Mouse (Mus musculus): ENCODE data around the gene Cyren. TPM values are rescaled to one million over a fixed set of nuclear protein-coding genes. Genes with fewer than 3 reads are reported as not detected.

Cyren gene
- polyA plus RNA-seq, 1 experiment: 7.9 TPM

GRCm38 (mm10) chr6:34919956-34920355 is 42.1 kb upstream of the Cyren start, which contains the start of gene Stra8:
Stra8 (plus strand) TSS chr6:34920163.
- no peak within 1 kb of the TSS for H3K4me3 ChIP-seq (ENCODE audit: insufficient read depth, poor library complexity, severe bottlenecking)
- H3K79me2 ChIP-seq (ENCODE audit: control insufficient read depth, insufficient read depth): no peaks in the 10 kb centered on the region

GRCm38 (mm10) chr6:34919146-34919545 is 41.3 kb upstream of the Cyren start:
- TF ChIP-seq USF1 (IDR thresholded peaks at IDR 0.05; ENCODE audit: low read depth): no peak
- no peak for TF ChIP-seq CTCF (IDR thresholded peaks at IDR 0.05; ENCODE audit: control insufficient read depth, insufficient read depth, insufficient read length)
- no peak for TF ChIP-seq FOSL1 (IDR thresholded peaks at IDR 0.05; ENCODE audit: insufficient read depth, low read length, poor library complexity, severe bottlenecking)
- no peak for TF ChIP-seq CEBPB (IDR thresholded peaks at IDR 0.05; ENCODE audit: low read depth)
- no peak for TF ChIP-seq MYOG (IDR thresholded peaks at IDR 0.05; ENCODE audit: control insufficient read depth, extremely low read depth, insufficient read length)
- no peak for TF ChIP-seq MYOD1 (IDR thresholded peaks at IDR 0.05; ENCODE audit: control insufficient read depth, insufficient read length, low read depth)

More at GRCm38 (mm10) chr6:34919956-34920355, 42.1 kb upstream of the Cyren start, which contains the start of gene Stra8:
- Histone ChIP-seq H3K79me3 (ENCODE audit: low read depth) (no peaks in the 10 kb centered on the region), H3K36me3 (ENCODE audit: control insufficient read depth, insufficient read depth) (no peaks in the 10 kb centered on the region), H3ac (ENCODE audit: control insufficient read depth, insufficient read length, low read depth) (no peak within 1 kb of the TSS), H3K27me3 (ENCODE audit: control insufficient read depth, insufficient read depth, insufficient read length) (no peaks in the 10 kb centered on the region)
- TF ChIP-seq CEBPB (IDR thresholded peaks at IDR 0.05; ENCODE audit: low read depth) (no peak), MAX (IDR thresholded peaks at IDR 0.05) (no peak), CTCF (IDR thresholded peaks at IDR 0.05; ENCODE audit: control insufficient read depth, insufficient read depth, insufficient read length) (no peak), MYOG (IDR thresholded peaks at IDR 0.05; ENCODE audit: control insufficient read depth, extremely low read depth, insufficient read length) (no peak), MYOD1 (IDR thresholded peaks at IDR 0.05; ENCODE audit: control insufficient read depth, insufficient read length, low read depth) (no peak), USF1 (IDR thresholded peaks at IDR 0.05; ENCODE audit: low read depth) (no peak), FOSL1 (IDR thresholded peaks at IDR 0.05; ENCODE audit: insufficient read depth, low read length, poor library complexity, severe bottlenecking) (no peak)

GRCm38 (mm10) chr6:34914462-34914861 is 36.6 kb upstream of the Cyren start:
- no peak overlapping the region for H3K4me3 ChIP-seq (ENCODE audit: insufficient read depth, poor library complexity, severe bottlenecking)
- H3K27me3 ChIP-seq (ENCODE audit: control insufficient read depth, insufficient read depth, insufficient read length): no peaks in the 10 kb centered on the region
- no peaks in the 10 kb centered on the region for H3K79me3 ChIP-seq (ENCODE audit: low read depth)
- no peak for TF ChIP-seq MYOG (IDR thresholded peaks at IDR 0.05; ENCODE audit: control insufficient read depth, extremely low read depth, insufficient read length)
- no peak for TF ChIP-seq CTCF (IDR thresholded peaks at IDR 0.05; ENCODE audit: control insufficient read depth, insufficient read depth, insufficient read length)
- no peak for TF ChIP-seq MYOD1 (IDR thresholded peaks at IDR 0.05; ENCODE audit: control insufficient read depth, insufficient read length, low read depth)
- H3ac ChIP-seq (ENCODE audit: control insufficient read depth, insufficient read length, low read depth): no peak overlapping the region
- H3K36me3 ChIP-seq (ENCODE audit: control insufficient read depth, insufficient read depth): no peaks in the 10 kb centered on the region
- H3K79me2 ChIP-seq (ENCODE audit: control insufficient read depth, insufficient read depth): peaks cover 4% of the 10 kb centered on the region

More at GRCm38 (mm10) chr6:34919146-34919545, 41.3 kb upstream of the Cyren start:
- Histone ChIP-seq H3K79me3 (ENCODE audit: low read depth) (no peaks in the 10 kb centered on the region), H3K27me3 (ENCODE audit: control insufficient read depth, insufficient read depth, insufficient read length) (no peaks in the 10 kb centered on the region), H3K4me3 (ENCODE audit: insufficient read depth, poor library complexity, severe bottlenecking) (no peak overlapping the region), H3K79me2 (ENCODE audit: control insufficient read depth, insufficient read depth) (no peaks in the 10 kb centered on the region), H3K36me3 (ENCODE audit: control insufficient read depth, insufficient read depth) (no peaks in the 10 kb centered on the region), H3ac (ENCODE audit: control insufficient read depth, insufficient read length, low read depth) (no peak overlapping the region)

GRCm38 (mm10) chr6:34913341-34914040 is 35.6 kb upstream of the Cyren start:
- Histone ChIP-seq H3K36me3 (ENCODE audit: control insufficient read depth, insufficient read depth) (no peaks in the 10 kb centered on the region), H3K79me2 (ENCODE audit: control insufficient read depth, insufficient read depth) (peaks cover 8% of the 10 kb centered on the region), H3K79me3 (ENCODE audit: low read depth) (no peaks in the 10 kb centered on the region), H3K27me3 (ENCODE audit: control insufficient read depth, insufficient read depth, insufficient read length) (no peaks in the 10 kb centered on the region), H3K4me3 (ENCODE audit: insufficient read depth, poor library complexity, severe bottlenecking) (no peak overlapping the region), H3ac (ENCODE audit: control insufficient read depth, insufficient read length, low read depth) (no peak overlapping the region)
- TF ChIP-seq CEBPB (IDR thresholded peaks at IDR 0.05; ENCODE audit: low read depth) (no peak), FOSL1 (IDR thresholded peaks at IDR 0.05; ENCODE audit: insufficient read depth, low read length, poor library complexity, severe bottlenecking) (no peak), MYOG (IDR thresholded peaks at IDR 0.05; ENCODE audit: control insufficient read depth, extremely low read depth, insufficient read length) (no peak), MYOD1 (IDR thresholded peaks at IDR 0.05; ENCODE audit: control insufficient read depth, insufficient read length, low read depth) (no peak)

GRCm38 (mm10) chr6:34910371-34911219 is 32.7 kb upstream of the Cyren start, which contains the start of gene Wdr91:
Wdr91 (minus strand) TSS chr6:34910876.
- Histone ChIP-seq H3K4me3 (ENCODE audit: insufficient read depth, poor library complexity, severe bottlenecking) (peak within 1 kb of the TSS; percentile 57), H3K36me3 (ENCODE audit: control insufficient read depth, insufficient read depth) (peaks cover 18% of the 10 kb centered on the region), H3K79me3 (ENCODE audit: low read depth) (no peaks in the 10 kb centered on the region), H3ac (ENCODE audit: control insufficient read depth, insufficient read length, low read depth) (peak within 1 kb of the TSS; percentile 94), H3K79me2 (ENCODE audit: control insufficient read depth, insufficient read depth) (peaks cover 8% of the 10 kb centered on the region), H3K27me3 (ENCODE audit: control insufficient read depth, insufficient read depth, insufficient read length) (no peaks in the 10 kb centered on the region)
- no peak for TF ChIP-seq FOSL1 (IDR thresholded peaks at IDR 0.05; ENCODE audit: insufficient read depth, low read length, poor library complexity, severe bottlenecking)
- peak; percentile 9 for TF ChIP-seq MYOD1 (IDR thresholded peaks at IDR 0.05; ENCODE audit: control insufficient read depth, insufficient read length, low read depth)

Data from C2C12 (cell line).